Mouse (Mus musculus) E14TG2a.4 (cell line): ENCODE data around the gene Tuba1c.
"Not testable (repeated sequence)": the region's sequence is repeated elsewhere in the genome, so short reads cannot be mapped to it uniquely, and the experiment has no call there.

Source experiments
- H3K27me3 ChIP-seq: 2 replicates; pipeline ENCODE4 v1.6.1; 2014; ENCODE audit warnings: low read length, control low read depth; ENCODE audit not compliant: insufficient read depth
- H3K36me3 ChIP-seq: 2 replicates; pipeline ENCODE4 v1.6.1; 2014; ENCODE audit warnings: low read length, control low read depth; ENCODE audit not compliant: insufficient read depth
- H3K4me1 ChIP-seq: replicated peaks from 2 replicates; pipeline ENCODE4 v1.6.1; 2014; ENCODE audit warnings: low read depth, low read length, control low read depth
- H3K4me3 ChIP-seq: replicated peaks from 2 replicates; pipeline ENCODE4 v1.5.1; 2014; ENCODE audit warnings: mild to moderate bottlenecking, low read length
- H3K9me3 ChIP-seq: 2 replicates; pipeline ENCODE4 v1.6.1; 2014; ENCODE audit warnings: low read length, control low read depth
- CTCF ChIP-seq: conservative IDR thresholded peaks from 2 replicates; pipeline ENCODE4 v1.5.1; 2014; ENCODE audit warnings: low read length
- NANOG ChIP-seq: IDR thresholded peaks from 2 replicates; pipeline ENCODE4 v1.6.1; 2014; ENCODE audit warnings: borderline replicate concordance, low read length, mixed read lengths
- POU5F1 ChIP-seq: IDR thresholded peaks from 2 replicates; pipeline ENCODE4 v1.6.1; 2014; ENCODE audit warnings: low read length, borderline replicate concordance

Gene Tuba1c

GRCm38 (mm10) chr15:99038797-99039196 lies 9.1 kb downstream of the Tuba1c start:
- H3K4me3 ChIP-seq, result no peak overlapping the region
- peaks cover 42% of the 10 kb centered on the region for H3K36me3 ChIP-seq
- peaks cover 44% of the 10 kb centered on the region for H3K4me1 ChIP-seq
- TF ChIP-seq CTCF (no peak), NANOG (no peak), POU5F1 (no peak)
- H3K27me3 ChIP-seq, result no peaks in the 10 kb centered on the region; the same call in 1 of the 2 replicates
- H3K9me3 ChIP-seq, result no peaks in the 10 kb centered on the region

DNA sequence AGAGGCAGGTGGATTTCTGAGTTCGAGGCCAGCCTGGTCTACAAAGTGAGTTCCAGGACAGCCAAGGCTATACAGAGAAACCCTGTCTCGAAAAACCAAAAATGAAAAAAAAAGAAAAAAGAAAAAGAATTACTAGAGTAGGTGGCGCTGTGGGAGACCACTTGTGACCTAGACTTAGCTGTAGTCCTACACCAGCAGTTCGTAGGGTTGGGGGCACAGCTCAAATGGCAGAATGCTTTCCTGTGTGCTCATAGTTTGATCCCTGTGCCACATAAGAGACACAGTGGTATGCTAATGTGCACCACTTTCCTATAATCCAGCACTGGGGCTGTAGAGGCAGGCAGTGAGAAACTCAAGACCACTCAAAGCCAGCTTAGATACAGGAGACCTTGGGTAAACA lies 9.6 kb downstream of the Tuba1c start:
- Histone ChIP-seq H3K9me3 (no peaks in the 10 kb centered on the region), H3K36me3 (peaks cover 40% of the 10 kb centered on the region)
- no peak for TF ChIP-seq CTCF
- TF ChIP-seq POU5F1, result no peak
- TF ChIP-seq NANOG, result no peak

DNA sequence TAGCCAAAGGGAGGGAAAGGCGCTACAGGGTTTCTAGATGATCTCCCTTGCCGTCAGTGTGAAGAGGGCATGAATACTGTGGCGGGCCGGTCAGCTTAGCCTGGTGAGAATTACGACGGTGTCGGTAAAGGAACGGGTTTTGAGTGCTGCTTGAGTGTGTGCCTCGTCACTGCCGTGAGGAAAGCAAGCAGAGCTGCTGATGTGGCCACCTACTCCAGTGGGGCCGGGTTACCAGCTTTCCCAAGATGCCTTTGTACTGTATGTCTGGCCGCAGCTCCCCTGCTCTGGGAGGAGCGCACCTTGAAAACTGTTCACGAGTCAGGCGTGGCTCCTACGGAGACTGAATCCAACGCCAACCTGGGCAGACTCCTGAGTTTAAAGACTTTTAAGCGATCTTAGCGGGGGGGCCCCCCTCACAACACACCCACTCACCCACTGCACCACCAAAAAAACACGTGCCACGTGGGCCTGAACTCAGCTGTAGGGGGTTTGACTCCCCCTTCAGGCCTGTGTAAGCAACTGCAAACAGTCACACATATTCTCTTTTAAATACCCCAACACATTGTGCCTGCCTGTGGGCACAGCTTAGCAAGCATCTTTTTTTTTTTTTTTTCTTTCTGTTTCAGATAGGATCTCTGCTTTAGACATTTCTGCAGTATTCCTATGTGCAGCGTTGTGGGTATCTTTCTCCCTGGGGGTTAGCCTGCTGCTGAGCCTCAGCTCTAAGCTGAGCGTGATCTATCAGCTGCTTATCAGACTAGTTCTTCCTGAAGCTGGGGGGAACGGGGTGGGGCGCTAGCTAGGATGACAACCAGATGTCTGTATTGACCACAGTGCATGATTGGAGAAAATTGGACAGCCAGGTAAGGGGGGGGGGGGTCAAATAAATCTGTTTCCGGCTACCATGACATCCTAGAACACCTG lies 10.6 kb downstream of the Tuba1c start:
- H3K4me3 ChIP-seq, result peak overlapping the region; percentile 54
- peaks cover 30% of the 10 kb centered on the region for H3K36me3 ChIP-seq
- H3K9me3 ChIP-seq, result no peaks in the 10 kb centered on the region

More for the DNA sequence above, 9.6 kb downstream of the Tuba1c start:
- H3K27me3 ChIP-seq, result no peaks in the 10 kb centered on the region; the same call in 1 of the 2 replicates
- H3K4me3 ChIP-seq, result peak overlapping the region; percentile 54; the same call in 1 of the 2 replicates
- H3K4me1 ChIP-seq, result peaks cover 44% of the 10 kb centered on the region

DNA sequence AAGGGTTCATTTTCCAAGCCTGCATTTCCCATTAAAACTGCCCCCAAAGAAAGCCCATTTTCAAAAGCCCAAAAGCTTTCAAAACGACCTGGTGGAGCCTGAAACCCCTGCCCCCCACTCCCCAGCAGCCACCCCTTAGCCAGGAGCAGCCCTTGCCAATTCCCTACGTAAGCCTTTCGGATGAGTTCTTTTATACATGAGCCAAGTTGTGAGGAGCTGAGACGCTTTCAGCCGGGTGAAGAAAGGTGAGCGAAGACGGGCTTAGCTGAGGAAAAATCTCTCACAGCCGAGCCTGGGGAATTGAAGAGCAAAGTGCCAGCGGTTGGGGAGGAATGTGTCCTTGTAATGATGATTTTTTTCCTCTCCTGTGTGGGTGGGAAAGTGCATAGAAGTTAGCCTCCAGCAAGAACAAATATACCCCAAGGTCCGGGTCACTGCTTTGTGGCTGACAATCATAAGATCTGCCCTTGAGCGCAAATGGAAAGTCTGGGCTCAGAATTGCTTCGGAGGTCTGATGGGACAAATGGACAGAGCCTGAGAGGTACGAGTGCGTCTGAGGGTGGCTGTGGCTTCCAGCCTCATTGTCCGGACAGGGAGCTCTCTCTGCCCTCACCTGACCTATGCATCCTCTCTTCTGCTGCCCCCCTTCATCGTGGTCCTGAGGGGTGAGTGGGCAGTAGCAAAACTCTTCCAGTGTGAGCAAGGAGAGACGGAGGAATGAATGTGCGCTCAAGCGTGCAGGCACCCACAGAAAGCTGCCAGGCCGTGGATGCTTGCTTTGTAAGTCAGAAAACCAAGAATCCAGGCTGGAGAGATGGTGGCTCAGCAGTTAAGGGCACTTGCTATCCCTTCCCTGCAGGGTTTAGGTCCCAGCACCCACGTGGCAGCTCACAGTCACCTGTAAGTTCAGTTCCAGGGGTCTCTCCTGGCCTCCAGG lies 11.5 kb downstream of the Tuba1c start:
- Histone ChIP-seq H3K4me3 (no peak overlapping the region), H3K9me3 (no peaks in the 10 kb centered on the region), H3K36me3 (peaks cover 21% of the 10 kb centered on the region), H3K27me3 (no peaks in the 10 kb centered on the region; the same call in 1 of the 2 replicates), H3K4me1 (peaks cover 47% of the 10 kb centered on the region)
- TF ChIP-seq NANOG (no peak), POU5F1 (no peak), CTCF (no peak)

More for the DNA sequence above, 10.6 kb downstream of the Tuba1c start:
- TF ChIP-seq NANOG, result no peak
- peak; percentile 85 for TF ChIP-seq CTCF
- TF ChIP-seq POU5F1, result no peak
- Histone ChIP-seq H3K4me1 (peaks cover 52% of the 10 kb centered on the region), H3K27me3 (no peaks in the 10 kb centered on the region; the same call in 1 of the 2 replicates)

DNA sequence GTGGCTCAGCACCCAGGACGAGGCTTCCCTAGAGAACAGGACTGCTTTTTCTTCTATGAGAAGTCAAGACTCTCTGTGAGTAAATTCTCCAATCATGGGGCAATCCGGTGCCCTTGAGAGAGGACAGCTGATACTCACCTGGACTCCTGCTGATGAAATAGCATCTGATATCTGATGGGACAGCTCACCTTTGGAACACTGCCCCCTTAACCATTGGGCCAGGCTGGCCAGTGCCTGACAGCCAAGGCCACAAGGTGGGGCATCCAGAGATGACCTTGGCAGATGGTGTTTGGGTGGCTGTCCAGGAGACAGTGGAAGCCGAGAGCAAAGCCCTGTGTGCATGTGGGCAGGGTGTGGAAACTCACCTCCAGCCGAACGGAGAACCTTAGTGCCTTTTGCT lies 12.6 kb downstream of the Tuba1c start:
- Histone ChIP-seq H3K27me3 (peaks cover 4% of the 10 kb centered on the region; the same call in 1 of the 2 replicates), H3K36me3 (peaks cover 13% of the 10 kb centered on the region), H3K4me3 (no peak overlapping the region), H3K4me1 (peaks cover 40% of the 10 kb centered on the region), H3K9me3 (no peaks in the 10 kb centered on the region)
- TF ChIP-seq POU5F1 (no peak), NANOG (no peak), CTCF (no peak)

GRCm38 (mm10) chr15:99044854-99045253 lies 15.2 kb downstream of the Tuba1c start:
- TF ChIP-seq CTCF (no peak), POU5F1 (no peak), NANOG (no peak)
- no peak overlapping the region for H3K4me3 ChIP-seq

DNA sequence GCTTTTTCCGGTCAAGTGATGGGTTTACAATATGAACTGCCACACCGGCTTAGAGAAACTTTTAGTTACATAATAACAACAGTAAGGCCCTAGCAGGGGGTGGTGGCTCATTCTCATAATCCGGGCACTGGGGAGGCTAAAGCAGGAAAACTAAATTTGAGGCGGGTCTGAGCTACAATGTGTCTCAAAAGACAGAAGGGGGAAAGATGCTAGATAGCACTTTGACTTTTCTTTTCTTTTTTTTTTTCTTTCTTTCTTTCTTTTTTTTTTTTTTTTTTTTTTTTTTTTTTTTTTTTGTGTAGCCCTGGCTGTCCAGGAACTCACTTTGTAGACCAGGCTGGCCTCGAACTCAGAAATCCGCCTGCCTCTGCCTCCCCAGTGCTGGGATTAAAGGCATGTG lies 16.0 kb downstream of the Tuba1c start:
- peaks cover 27% of the 10 kb centered on the region for H3K4me1 ChIP-seq
- not testable (repeated sequence) for H3K9me3 ChIP-seq, H3K27me3 ChIP-seq, H3K36me3 ChIP-seq, H3K4me3 ChIP-seq

More at GRCm38 (mm10) chr15:99044854-99045253, 15.2 kb downstream of the Tuba1c start:
- Histone ChIP-seq H3K9me3 (no peaks in the 10 kb centered on the region), H3K36me3 (no peaks in the 10 kb centered on the region), H3K27me3 (peaks cover 4% of the 10 kb centered on the region; the same call in 1 of the 2 replicates), H3K4me1 (peaks cover 32% of the 10 kb centered on the region)

GRCm38 (mm10) chr15:99049473-99050253 lies 20.0 kb downstream of the Tuba1c start:
- Histone ChIP-seq H3K4me3 (no peak overlapping the region), H3K4me1 (peaks cover 40% of the 10 kb centered on the region), H3K27me3 (peaks cover 42% of the 10 kb centered on the region), H3K9me3 (no peaks in the 10 kb centered on the region), H3K36me3 (no peaks in the 10 kb centered on the region)
- TF ChIP-seq CTCF (peak; percentile 64), NANOG (no peak)
